Mouse (Mus musculus) induced T-regulatory cell, adult 2 months (primary cell): ENCODE data around the gene Il2rb.

Experiments
- DNase-seq: peaks from one replicate; pipeline ENCODE4 v3.0.0-alpha.2; 2012; ENCODE audit warnings: low read depth

Gene Il2rb

GRCm38 (mm10) chr15:78494968-78495406, at the start of gene Il2rb:
TSS of gene Il2rb (minus strand) at chr15:78495271.
- peak; percentile 95 for DNase-seq

GRCm38 (mm10) chr15:78544561-78545001, 49.5 kb upstream of the Il2rb start, which contains the start of gene Sstr3:
TSS of gene Sstr3 (minus strand) at chr15:78544685.
- DNase-seq = no peak

- no peak for DNase-seq
Observed at GRCm38 (mm10) chr15:78544041-78544440, 49.0 kb upstream of the Il2rb start.

- DNase-seq = no peak
Observed at GRCm38 (mm10) chr15:78542767-78543303, 47.8 kb upstream of the Il2rb start.

GRCm38 (mm10) chr15:78542098-78542766, 47.2 kb upstream of the Il2rb start:
- DNase-seq = no peak

GRCm38 (mm10) chr15:78541606-78542005, 46.5 kb upstream of the Il2rb start:
- DNase-seq = no peak

GRCm38 (mm10) chr15:78541036-78541435, 46.0 kb upstream of the Il2rb start:
- DNase-seq = no peak

- DNase-seq = peak; percentile 48
Observed at GRCm38 (mm10) chr15:78535723-78536421, 40.8 kb upstream of the Il2rb start.

- no peak for DNase-seq
Observed at GRCm38 (mm10) chr15:78533346-78533835, 38.3 kb upstream of the Il2rb start.

- peak; percentile 54 for DNase-seq
Observed at GRCm38 (mm10) chr15:78532566-78533345, 37.7 kb upstream of the Il2rb start.

GRCm38 (mm10) chr15:78531901-78532469, 36.9 kb upstream of the Il2rb start:
- DNase-seq = peak; percentile 99

GRCm38 (mm10) chr15:78531451-78531720, 36.3 kb upstream of the Il2rb start:
- DNase-seq = no peak

GRCm38 (mm10) chr15:78530671-78531450, 35.8 kb upstream of the Il2rb start, which contains the start of gene C1qtnf6:
TSS of gene C1qtnf6 (minus strand) at chr15:78531416.
- no peak for DNase-seq

GRCm38 (mm10) chr15:78530141-78530540, 35.1 kb upstream of the Il2rb start:
- no peak for DNase-seq

- DNase-seq = peak; percentile 54
Observed at GRCm38 (mm10) chr15:78529428-78529990, 34.4 kb upstream of the Il2rb start.

GRCm38 (mm10) chr15:78528726-78529411, 33.8 kb upstream of the Il2rb start:
- DNase-seq = peak; percentile 84

GRCm38 (mm10) chr15:78527973-78528372, 32.9 kb upstream of the Il2rb start:
- DNase-seq = peak; percentile 89

- no peak for DNase-seq
Observed at GRCm38 (mm10) chr15:78524163-78524562, 29.1 kb upstream of the Il2rb start.

GRCm38 (mm10) chr15:78521892-78522291, 26.8 kb upstream of the Il2rb start:
- DNase-seq = no peak

GRCm38 (mm10) chr15:78521331-78521730, 26.3 kb upstream of the Il2rb start:
- no peak for DNase-seq
